Mouse (Mus musculus): ENCODE results near the gene Gm5797. TPM values are rescaled to one million over a fixed set of nuclear protein-coding genes. Genes with fewer than 3 reads are reported as not detected.

Gene Gm5797
- not detected in 2 replicates for polyA plus RNA-seq (2012; rRNA removed)

DNA sequence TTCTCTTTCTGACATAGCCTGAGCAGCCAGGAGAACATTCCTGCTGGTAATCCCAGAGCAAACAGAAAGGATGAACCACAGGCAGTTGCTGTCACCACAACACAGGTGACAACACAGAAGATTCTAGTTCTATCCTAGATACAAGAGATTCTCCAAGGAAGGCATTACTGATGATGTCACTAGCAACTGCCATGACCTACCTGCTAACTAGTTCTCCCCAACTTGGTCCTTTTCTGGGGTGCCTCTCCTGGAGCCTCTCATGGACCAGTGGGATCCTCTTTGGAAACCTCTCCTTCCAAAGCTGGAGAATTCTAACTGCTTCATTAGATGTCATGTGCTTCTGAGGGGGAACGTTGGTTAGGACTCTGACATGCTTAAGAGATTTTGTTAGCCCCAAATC lies at the start of gene Gm5797:
TSS of gene Gm5797 (minus strand) at position 101 of the 400 bp plus-strand sequence.

DNA sequence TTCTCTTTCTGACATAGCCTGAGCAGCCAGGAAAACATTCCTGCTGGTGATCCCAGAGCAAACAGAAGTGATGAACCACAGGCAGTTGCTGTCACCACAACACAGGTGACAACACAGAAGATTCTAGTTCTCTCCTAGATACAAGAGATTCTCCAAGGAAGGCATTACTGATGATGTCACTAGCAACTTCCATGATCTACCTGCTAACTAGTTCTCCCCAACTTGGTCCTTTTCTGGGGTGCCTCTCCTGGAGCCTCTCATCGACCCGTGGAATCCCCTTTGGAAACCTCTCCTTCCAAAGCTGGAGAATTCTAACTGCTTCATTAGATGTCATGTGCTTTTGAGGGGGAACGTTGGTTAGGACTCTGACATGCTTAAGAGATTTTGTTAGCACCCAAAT lies 32.8 kb upstream of the Gm5797 start, which contains the start of gene Gm8374:
TSS of gene Gm8374 (minus strand) at position 101 of the 400 bp plus-strand sequence.

DNA sequence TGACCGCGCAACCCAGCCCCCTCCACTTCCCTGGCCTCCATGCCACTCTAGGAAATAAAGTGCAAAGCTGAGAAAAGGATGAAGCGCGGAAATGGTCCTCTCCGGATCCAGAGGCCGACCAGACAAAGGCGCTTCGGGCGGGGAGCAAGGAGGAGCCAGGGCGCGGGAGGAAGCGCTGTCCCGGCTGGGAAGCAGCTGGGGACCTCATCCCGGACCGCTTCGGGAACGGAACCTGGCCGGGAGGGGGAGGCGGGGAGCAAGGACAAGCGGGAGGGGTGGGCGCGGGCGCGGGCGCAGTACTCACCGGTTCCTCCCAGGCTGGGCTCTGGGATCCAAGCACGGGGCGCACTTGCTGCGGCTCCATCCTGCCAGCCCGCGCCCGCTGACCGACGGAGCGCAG lies 17.5 kb downstream of the Gm5797 start, which contains the start of gene Gm3739:
TSS of gene Gm3739 (minus strand) at position 389 of the 400 bp plus-strand sequence.

Other genes with a start within 250 kb of the Gm5797 start
- 2.4 and 7.7 TPM in 2 replicates for gene Gm3696, start 231.8 kb downstream of the Gm5797 start, polyA plus RNA-seq (2012; rRNA removed)
- gene Gm6676, start 207.0 kb downstream of the Gm5797 start, polyA plus RNA-seq (2012; rRNA removed): 0.05 TPM in 1 of 2 replicates, not detected in the other
- 1.5 and 5.7 TPM in 2 replicates for gene Gm3512, start 157.9 kb downstream of the Gm5797 start, polyA plus RNA-seq (2012; rRNA removed)
- gene Gm16434, start 137.9 kb downstream of the Gm5797 start, polyA plus RNA-seq (2012; rRNA removed): 0.05 TPM in 1 of 2 replicates, not detected in the other
- gene Gm3727, start 67.7 kb downstream of the Gm5797 start, polyA plus RNA-seq (2012; rRNA removed): not detected in 2 replicates
- 1.6 and 4.3 TPM in 2 replicates for gene Gm3739, start 17.3 kb downstream of the Gm5797 start, polyA plus RNA-seq (2012; rRNA removed)
- gene Gm8374, start 32.7 kb upstream of the Gm5797 start, polyA plus RNA-seq (2012; rRNA removed): not detected in 2 replicates
- 0.04 TPM in 1 of 2 replicates, not detected in the other for gene Gm3755, start 118.5 kb upstream of the Gm5797 start, polyA plus RNA-seq (2012; rRNA removed)
- gene Gm3752, start 151.4 kb upstream of the Gm5797 start, polyA plus RNA-seq (2012; rRNA removed): 3.3 and 6.8 TPM in 2 replicates
- gene Gm3558, start 236.2 kb upstream of the Gm5797 start, polyA plus RNA-seq (2012; rRNA removed): 1.2 and 1.5 TPM in 2 replicates